Mouse (Mus musculus) testis, postnatal 10 days (tissue): ENCODE results near the gene Col6a3.
A peak's percentile ranks its signal among the peaks of the same experiment; 100 is the strongest.

Experiments
- DNase-seq: peaks from one replicate; pipeline ENCODE4 v3.0.0; 2021; ENCODE audit warnings: low spot score

The Col6a3 gene

DNA sequence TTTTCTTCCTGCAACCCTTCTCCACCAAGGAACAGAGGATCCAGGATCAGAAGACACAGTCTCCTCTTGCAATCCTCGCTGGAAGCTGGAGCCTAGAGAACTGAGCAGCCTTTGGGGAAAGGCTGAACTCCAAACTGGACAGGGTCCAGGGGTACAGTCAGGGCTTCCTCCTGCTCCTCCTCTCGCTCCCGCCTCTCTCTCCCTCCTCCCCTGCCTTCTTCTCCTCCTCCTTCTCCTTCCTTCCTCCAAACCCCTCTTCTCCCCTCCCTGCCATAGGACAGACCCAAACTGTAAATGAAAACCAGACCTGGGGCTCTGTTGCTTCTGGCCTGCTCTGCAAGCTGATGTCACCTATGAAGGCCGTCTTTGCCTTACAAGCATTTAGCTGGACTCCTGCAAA lies at the start of gene Col6a3:
Gene Col6a3 (minus strand): TSS at position 136 of the 400 bp plus-strand sequence.
- DNase-seq, result peak; percentile 75

DNA sequence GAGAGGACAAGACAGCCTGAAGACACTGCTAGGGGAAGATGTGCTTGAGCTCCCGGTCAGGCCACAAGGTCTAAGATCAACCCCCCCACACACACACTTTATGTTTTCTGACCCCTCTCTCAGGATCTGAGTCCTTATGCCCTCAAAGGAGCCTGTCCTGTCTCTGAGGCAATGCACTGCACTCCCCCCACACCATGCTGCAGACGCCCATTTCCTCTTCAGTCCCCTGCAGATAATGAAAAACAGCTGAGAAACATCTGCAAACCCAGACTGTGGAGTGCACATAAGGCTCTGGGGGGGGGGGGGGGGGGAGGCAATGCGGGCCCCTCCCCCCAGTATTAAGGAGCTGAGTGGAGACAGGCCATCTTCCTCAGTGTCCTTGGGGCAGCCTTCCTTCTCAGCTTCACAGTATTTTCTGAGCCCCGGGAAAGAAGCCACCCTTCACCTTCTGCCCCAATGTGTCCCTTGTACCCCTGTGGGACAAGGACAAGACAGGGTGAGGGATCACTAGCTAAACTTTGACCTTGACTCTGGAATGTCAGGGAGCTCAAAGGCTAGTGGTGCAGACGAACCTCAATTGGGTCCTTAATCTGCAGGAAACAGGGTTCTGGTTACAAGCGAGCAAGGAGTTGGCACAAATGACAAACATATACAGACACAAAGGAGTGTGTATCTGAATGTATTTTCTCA lies 42.1 kb upstream of the Col6a3 start:
- no peak for DNase-seq

DNA sequence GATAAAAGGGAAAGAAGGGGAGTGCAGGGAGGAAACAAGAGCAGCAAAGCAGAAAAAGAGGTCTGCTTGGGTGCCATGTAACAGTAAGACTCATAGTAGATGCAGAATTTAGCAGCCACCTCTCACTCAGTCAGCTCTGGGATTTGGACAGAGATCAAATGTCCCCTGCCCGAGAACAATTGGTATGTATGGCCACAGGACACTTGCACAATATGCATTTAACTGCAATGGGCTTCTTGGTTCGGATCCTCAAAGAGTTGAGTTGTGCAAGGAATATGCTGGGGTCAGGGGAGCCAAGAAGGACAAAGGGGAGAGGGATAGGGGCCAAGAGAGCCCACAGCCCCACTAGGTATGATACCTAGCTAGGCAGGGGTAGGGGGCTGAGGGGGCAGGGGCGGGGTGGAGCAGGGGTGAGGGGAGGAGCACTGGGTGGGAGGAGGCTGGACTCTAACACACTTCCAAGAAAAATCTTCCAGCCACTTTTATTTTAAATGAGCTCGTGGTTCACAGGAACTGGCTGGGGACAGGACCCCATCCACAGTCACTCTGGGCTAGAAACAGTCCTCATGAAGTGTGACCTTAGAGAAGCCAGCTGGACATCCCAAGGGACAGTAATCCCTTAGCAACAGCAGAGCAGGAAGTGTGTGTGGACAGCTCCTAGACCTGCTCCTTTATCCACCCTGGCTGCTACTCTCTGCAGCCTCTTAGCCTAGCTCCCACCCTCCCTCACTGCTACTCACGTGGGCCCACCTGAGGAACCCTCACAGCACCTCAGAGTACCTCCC lies 32.9 kb upstream of the Col6a3 start:
- no peak for DNase-seq

DNA sequence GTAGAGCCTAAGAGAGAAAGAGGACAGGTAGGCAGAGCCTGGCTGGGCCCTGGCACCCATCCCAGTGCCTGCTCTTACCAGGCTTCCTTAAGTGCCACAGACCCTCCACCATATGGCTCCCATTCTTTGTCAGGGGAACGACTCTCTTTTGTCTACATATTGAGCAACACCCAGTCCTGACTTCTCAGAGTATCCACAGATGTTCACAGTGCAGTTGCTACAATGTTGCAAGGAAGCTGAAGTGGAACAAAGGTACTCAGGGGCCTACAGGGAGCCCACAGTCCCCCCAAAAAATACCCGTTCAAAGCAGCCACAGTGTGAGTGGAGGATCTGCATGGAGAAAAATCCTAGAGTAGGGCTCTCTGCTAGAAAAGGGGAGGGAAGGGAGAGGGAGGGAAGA lies 32.2 kb upstream of the Col6a3 start:
- DNase-seq, result no peak

DNA sequence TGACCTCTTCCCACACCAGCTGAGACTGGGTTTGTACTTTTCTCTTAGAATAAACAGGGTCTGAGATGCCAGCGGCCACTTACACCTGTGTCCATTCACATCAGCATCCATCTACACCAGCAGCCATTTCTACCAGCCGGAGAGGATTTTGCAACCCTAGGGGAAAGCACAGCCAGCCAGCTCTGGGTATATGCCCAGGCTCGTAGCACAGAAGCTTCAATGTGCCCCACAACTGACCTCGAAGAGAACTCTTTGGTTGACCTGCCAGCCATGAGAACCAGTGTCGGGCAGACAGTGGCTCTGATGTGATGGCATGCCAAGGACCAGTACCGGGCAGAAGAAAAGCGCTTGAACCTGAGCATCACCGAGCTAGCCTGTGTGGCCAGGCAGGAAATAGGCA lies 31.6 kb upstream of the Col6a3 start:
- no peak for DNase-seq

DNA sequence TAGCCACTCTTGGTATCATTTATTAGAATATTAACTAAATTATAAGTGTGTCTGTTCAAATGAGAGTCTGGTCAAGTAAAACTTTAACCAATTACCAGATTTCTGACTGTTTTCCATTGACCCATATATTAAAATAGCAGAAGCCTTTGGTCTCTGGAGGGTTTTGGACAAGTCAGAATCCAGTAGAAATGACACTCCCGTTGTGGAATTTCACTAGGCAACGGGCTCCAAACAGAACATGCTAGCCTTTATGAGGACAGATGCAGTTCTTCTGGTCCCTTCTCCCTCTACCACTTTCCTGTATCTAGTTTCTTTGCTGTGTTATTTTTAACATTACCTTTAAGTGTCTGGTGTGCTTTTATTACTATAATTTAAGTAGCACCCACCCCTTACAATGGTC lies 26.8 kb upstream of the Col6a3 start:
- no peak for DNase-seq

DNA sequence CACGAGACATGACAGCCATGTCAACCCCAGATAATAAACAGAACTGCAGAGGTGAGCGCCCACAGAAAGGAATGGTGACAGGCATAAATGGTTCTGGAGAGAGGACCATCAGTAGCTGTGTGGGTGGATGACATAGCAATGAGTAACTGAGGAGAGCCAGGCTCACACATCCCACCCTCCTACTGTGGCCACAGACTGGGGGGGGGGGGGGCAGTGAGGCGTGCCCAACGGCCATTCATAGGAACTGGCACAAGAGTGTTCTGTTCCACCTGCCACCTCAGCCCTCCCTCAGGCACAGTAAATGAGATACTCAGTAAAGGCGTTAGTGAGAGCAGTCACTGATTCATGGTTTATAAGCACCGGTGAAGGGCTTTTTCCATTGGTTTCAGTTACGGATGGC lies 23.0 kb upstream of the Col6a3 start:
- DNase-seq, result no peak

DNA sequence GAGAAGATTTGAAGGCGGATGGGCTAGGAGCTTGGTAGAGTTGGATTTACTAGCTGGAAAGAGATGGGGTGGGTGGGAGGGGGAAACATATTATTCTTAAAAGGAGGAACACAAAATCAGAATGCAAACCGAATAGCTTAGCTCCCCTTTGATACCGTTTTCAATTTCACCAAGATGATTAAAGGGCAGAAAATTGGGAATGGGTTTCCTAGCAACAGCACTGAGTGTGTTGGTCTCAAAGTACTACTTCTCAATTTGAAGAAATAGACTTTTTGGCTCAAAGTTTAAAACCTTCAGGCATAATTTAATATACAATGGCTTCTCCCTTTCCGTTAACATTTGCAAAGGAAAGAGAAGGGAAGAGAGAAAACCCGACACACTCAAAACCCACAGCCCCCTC lies 12.1 kb upstream of the Col6a3 start:
- no peak for DNase-seq

DNA sequence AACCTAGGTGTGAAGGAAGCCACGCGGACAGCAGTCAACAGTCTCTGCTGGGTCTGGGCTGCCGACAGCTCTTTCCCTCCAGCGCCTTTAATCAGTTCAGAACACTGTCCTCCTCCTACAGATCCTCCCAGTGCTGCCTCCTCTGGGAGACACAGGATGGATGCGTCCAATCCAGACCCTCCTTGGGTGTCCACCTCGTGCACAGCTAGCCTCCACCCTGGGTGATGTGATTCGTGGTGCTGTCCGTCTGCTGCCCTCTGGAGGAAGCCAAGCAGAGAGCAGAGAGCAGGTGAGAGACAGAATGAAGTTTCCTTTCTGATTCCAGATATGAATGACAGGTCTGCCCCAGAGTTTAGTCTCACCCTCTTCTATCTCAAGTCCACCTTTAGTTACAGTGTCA lies 6.1 kb upstream of the Col6a3 start:
- peak; percentile 50 for DNase-seq

DNA sequence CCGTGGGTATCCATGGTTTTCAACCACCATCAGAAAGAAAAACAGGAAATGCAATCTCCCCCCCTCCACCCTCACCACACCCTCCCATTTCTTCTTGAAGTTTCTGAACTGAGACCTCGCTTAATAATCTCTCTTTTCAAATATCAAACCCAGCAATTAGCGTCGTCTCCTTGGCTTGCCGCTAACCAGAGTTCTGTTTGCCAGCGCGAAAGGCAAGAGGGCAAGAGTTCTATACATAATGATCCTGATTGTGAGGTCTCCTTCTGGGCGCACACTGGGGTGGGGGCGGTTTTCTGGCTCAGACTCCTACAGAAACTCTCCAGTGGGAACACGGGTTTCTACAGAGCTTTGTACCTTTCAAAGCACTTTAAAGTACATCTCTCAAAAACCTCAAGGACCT lies 1.4 kb upstream of the Col6a3 start:
- no peak for DNase-seq

DNA sequence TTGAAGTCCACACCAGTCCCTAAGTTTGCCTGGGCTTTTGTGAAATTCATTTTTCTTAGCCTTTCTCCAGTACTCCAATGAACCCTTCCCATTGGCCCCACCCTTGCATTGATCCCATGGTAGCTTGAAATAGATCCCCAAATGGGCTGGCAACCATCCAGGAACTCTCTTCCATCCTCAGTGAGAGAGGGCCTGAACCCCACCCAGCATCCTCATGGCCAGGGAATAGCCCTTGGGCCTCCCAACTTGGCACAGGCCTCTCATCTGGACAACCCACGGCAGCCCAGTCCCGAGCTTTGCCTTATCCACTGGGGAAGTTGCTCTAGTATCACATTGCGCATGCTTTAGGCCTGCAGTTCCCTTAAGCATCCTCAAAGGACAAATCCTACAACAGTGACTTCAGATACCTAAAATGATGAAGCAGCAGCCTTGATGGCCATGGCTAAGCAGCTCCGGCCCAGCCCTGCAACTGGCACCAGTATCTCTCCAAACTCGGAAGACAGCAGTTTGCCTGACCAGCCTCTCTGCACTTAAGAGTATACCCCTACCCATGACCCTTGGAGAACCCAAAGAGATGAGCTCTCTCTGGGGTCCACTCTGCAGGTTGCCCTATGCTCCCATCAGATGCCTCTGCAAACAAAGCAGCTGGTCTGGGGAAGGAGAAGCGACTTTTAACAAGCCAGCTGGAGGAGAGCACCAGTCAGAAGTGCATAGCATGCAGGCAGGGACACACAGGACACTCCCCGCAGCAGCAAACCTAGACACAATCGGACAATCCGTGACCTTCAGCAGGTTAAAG lies 783 bp downstream of the Col6a3 start:
- DNase-seq, result peak; percentile 48

DNA sequence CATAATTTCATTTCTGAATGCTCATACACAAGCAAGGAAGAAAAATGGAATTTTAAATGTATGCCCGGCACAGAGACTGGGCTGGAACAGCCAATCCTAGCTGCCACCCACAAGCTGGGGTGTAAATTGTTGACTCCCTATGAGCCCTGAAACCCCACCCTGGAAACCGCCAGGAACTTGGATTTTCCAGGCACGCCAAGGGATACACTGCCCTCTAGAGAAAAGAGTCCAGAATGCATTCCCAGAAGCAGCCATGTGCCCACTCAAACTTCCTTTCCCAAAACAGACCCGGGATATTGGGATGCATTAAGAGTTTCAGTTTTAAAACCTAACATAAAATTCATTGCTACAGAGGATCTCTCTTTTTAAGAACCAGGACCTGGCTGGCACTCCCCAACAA lies 3.5 kb downstream of the Col6a3 start:
- DNase-seq, result peak; percentile 52

DNA sequence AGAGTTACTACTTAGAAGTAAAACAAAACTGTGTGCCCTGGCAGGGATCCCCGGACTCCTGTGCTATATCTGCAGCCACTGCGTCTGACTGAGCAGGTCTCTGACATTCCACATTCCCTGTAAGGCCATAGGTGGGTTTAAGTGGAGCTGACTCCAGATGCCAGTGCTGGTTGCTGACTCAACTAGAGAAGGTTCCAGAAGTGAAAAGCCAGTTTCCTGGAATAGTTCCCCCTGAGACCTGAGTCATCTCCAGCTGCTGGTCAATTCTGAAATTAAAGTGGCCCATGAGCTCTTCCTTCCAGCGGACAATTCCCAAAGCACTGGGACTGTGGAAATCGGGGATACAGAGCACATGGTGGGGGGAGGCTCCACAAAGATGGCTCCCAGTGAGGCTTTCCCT lies 5.1 kb downstream of the Col6a3 start:
- DNase-seq, result no peak

DNA sequence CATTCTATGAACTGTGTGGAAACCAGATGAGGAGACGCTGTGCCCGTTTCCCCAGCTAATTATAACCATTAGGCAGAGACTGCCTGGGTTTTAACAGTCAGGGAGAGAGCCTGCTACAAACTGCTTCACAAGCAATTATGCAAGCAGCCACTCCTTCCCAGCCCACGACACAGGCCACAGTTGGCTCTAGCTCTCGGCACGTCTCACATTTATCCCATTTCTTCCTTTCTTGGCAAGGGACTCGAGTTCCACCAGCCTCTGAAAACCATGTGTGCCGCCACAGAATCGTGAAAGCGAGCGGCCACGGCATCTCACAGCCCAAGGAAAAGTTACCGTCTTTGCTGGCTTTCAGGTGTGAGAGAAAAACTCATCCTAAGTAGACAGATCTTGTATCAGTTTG lies 5.5 kb downstream of the Col6a3 start:
- DNase-seq, result no peak

DNA sequence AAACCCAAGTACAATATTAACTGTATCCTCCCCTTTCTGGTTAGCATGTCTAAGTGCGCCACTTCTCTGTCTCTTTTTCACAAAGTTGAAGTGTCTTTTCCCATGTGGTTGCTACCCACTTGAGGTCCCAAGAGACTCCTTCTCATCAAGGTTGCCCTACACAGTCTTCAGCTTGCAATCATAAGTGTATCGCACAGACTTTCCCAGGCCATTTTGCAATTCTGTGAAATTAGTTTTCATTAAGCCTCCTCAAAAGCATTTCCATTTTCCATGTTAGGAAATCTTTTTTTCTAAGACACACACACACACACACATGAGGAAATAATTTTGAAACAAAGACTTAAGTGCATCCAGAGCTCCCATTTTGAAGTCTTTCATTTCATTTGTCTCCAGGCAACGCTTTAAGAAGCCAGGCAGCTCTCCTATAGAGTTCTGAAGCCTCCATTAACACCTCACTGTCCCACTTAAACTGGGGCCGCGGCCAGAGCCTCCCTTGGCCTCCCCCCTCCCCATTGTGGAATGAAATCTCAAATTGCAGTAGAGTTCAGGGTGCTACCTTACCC lies 7.5 kb downstream of the Col6a3 start:
- no peak for DNase-seq

DNA sequence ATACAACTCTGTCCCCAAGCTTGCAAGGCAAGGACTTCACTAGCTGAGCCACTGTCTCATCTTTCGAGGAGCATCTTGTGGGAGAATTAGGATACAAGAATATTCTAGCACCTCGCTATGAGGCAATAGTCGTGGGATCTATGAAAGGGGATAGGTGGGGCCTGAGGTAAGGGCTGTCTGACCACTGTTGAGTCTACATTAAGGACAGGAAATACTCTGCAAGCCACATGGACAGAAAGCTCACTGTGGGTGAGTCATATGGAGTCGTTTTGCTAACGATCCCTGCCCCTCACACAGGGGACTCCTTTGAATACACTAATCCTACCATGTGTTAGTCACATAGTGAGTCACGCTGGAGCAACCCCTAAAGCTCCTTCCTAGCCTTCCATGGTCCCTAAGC lies 9.1 kb downstream of the Col6a3 start:
- no peak for DNase-seq

DNA sequence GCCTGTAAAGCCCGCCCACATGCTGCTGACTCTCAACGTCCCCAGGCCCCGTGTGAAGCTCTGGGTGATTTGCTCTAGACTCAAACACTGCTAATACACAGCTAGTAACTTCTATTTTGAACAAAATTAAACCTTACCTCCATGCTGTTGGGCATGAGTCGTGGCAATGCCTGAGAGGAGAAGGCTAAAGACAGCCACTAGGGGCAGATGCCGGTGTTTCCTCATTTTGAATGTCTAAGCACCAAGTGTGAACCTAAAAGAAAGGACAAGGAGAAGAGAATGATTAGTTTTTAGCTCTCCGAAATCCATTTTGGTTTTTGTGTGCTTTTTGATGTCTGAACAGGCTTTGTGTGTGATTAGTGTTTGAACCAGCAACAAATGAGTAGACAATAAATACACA lies 13.8 kb downstream of the Col6a3 start:
- no peak for DNase-seq

DNA sequence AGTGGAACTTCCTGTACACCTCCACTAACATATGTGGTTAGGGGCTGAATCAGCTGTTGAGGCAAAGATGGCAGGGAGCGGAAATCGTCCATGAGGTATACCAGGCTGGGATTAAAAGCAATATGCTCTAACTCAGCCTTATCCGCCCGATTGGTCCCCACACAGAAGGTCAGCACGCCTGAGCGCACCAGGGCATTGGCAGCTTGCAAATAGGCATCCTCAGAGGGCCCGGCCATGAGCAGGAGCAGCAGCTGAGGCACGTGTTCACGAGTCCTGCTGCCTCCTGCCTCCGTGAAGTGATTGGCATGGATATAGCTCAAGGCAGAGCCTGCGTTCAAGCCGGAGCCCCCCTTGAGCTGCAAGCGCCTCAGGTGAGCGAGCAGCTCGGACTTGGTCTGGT lies 30.5 kb downstream of the Col6a3 start:
- DNase-seq, result no peak

DNA sequence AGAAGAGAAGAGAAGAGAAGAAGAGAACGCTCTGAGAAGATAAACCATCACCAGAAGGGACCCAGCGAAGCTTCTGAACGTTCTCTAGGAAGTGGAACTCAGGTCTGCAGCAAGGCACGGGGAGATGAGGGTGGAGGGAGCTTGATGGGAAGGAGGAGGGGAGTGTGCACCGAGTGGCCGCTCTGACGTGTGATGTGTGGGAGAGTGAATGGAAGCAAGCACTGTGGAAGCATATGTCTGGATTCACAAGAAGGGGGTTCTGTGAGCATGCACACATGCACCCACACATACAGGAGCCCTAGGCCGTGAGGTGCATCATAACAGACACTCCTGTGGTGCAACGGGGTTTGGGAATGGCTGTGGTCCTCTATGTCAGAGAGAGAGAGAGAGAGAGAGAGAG lies 34.8 kb downstream of the Col6a3 start:
- no peak for DNase-seq

DNA sequence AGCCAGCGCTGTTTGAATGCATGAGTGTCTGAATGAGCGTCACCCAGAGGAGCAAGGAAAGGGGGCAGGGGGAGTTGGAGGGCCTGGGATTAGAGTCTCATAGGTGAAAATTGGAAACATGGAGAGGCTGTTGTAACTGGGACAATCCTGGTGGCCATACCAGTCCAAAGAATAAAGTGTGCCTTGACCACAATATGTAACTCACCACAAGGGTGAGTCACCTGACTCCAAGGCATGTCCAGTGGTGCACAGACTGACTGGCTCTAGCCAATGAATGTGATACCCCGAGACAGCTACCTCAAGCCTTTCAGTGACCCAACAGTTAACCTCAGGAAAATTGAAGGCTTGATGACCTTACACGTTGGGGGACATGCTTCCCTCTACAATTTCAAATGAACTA lies 40.7 kb downstream of the Col6a3 start:
- no peak for DNase-seq

DNA sequence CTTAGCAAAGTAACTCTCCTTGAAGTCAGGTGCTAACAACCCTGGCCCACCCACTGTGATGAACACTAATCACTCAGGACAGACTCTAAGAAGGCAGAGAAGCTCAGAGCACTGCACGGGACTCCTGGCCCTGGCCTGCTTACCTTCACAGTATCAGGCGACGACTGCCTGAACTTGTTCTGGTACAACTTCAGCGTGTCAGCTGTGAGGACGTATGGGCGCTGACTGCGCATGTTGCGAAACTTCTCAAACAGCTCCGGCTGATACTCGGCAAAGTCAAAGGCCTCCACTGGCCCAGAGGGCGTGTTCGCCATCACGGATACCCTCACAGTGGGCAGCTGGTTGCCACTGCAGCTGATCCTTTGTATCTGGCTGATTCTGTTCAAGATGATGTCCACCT lies 42.7 kb downstream of the Col6a3 start:
- DNase-seq, result no peak

DNA sequence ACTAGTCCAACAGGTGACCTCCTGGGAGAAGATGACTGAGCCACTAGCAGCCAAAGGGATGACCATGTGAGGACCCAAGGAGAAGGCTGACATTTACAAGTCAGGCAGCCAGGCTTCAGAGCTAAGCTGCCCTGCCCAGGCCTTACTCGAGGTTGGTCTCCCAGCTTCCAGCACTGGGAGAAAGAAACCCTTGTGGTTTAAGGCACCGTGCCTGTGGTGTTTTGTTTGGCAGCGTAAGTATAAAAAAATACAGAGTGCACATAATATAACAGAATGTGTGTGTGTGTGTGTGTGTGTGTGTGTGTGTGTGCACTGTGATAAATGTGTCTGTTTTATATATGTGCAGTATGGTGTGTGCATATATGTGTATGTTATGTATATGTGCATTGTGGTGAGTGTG lies 43.3 kb downstream of the Col6a3 start:
- DNase-seq, result no peak
